Mouse (Mus musculus): ENCODE results near the gene Rcan2.

Gene Rcan2

GRCm38 (mm10) chr17:44083156-44083555 is 282.0 kb downstream of the Rcan2 start:
- no peak for DNase-seq

- DNase-seq: no peak
Measured at GRCm38 (mm10) chr17:44088226-44088625, 287.1 kb downstream of the Rcan2 start.
